Mouse (Mus musculus): ENCODE data around the gene Eef1akmt3. TPM values are rescaled to one million over a fixed set of nuclear protein-coding genes. Genes with fewer than 3 reads are reported as not detected.

Gene Eef1akmt3
- polyA plus RNA-seq, 1 experiment from 2014 or later, result 0.07 TPM

DNA sequence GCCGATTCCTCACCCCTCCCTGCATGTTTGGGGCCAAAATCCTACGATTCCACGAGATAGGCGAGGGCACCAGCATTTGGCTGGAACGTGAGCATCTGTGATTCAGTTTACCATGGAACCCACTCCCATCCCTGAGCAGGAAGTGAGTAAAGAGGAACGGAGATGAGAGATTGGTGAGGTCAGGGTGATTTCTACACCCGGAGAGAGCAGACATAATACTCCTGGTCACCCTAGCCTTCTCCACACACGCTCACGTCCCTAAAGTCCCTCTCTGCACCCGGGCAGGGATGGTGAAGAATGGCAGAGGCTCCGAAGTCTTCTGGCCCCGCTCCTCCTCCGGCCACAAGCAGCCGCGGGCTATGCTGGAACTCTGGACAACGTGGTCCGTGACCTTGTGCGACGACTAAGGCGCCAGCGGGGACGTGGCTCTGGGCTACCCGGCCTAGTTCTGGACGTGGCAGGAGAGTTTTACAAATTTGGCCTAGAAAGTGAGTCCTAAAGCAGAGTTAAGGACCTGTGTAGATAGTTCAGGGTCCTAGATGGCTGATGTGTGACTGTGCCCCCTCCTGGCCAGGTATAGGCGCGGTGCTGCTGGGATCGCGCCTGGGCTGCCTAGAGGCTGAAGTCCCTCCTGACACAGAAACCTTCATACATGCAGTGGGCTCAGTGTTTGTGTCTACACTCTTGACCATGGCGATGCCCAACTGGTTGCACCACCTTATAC, 8.2 kb upstream of the Eef1akmt3 start:
- H3K4me2 ChIP-seq, result peak overlapping the region; percentile 26
- peaks cover 73% of the 10 kb centered on the region for H3K27me3 ChIP-seq
- no peak for DNase-seq
- no peak overlapping the region for H3K9ac ChIP-seq
- peak; percentile 27; the same call in 1 of the 2 replicates for ATAC-seq (ENCODE audit: low read depth)
- H3K36me3 ChIP-seq, result peaks cover 11% of the 10 kb centered on the region
- H3K9me3 ChIP-seq (replicated peaks), result no peaks in the 10 kb centered on the region
- peak overlapping the region; percentile 18 for H3K4me3 ChIP-seq (replicated peaks)
- peaks cover 10% of the 10 kb centered on the region for H3K4me1 ChIP-seq (replicated peaks)
- no peak overlapping the region for H3K27ac ChIP-seq
- WGBS (ENCODE audit: insufficient replicate concordance), result 4% methylated on average over 29 of the region's 29 CpGs

DNA sequence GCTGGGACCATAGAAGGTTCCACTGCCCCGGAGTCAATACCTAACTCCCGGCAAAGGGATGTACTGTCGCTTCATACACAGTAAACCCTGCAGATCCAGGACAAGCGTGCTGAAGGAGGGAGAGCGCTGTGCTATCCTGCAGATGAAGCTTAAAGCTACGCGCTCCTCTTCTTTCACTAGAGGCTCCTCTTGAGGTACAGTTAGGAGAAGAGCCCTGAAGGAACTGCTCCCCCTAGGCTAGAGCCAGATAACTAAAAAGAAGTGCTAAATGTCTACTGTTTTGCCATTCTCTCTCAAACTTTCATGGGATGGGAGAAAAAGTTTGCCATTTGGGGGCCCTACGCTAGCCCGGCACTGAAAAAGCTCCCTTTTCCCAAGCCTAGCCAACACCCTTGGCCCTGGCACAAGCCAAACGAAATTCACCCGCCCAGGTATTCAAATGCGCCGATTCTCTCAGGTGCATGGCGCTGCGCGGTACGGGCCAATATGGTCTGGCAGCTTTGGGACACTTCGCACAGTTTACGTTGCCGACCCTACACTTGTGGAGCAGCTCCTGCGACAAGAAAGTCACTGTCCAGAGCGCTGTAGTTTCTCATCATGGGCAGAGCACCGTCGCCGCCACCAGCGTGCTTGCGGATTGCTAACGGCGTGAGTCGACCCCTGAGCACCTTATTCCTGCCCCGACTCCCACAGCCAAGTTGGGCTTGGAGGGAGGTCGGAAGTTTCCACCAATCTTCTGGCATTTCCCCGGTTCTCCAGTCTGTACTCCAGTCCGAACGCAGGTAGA, 7.5 kb upstream of the Eef1akmt3 start:
- peaks cover 10% of the 10 kb centered on the region for H3K4me1 ChIP-seq (replicated peaks)
- ATAC-seq (ENCODE audit: low read depth) (no peak), DNase-seq (no peak)
- H3K9me3 ChIP-seq (replicated peaks), result no peaks in the 10 kb centered on the region
- H3K27ac ChIP-seq, result no peak overlapping the region
- peaks cover 65% of the 10 kb centered on the region for H3K27me3 ChIP-seq
- H3K9ac ChIP-seq, result no peak overlapping the region
- peaks cover 15% of the 10 kb centered on the region for H3K36me3 ChIP-seq
- H3K4me2 ChIP-seq, result peak overlapping the region; percentile 26; the same call in 1 of the 2 replicates
- peak overlapping the region; percentile 18; the same call in 1 of the 2 replicates for H3K4me3 ChIP-seq (replicated peaks)
- WGBS (ENCODE audit: insufficient replicate concordance), result 8% methylated on average over 35 of the region's 35 CpGs

DNA sequence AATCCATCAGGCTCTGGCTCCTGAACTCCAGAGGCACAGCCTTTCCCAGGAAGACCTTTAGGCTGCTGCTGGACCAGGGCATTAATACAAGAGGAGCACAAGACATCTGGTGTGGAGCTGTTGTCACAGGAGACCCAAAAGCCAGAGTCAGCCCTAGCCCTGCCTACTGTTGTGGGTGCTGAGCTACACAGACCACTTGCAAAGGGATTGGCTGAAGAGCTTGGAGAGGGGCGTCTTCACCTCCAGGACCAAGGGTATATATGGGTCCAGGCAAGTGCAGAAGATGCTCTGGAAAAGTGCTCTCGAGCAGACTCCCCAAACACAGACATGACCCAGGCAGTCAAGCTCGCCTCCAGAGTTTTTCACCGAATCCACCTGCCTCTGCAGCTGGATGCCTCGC, 6.6 kb upstream of the Eef1akmt3 start, which contains the start of gene Cyp27b1:
TSS of gene Cyp27b1 (plus strand) at position 297 of the 400 bp plus-strand sequence.
- Histone ChIP-seq H3K27me3 (peaks cover 57% of the 10 kb centered on the region), H3K27ac (no peak within 1 kb of the TSS), H3K9me3 (replicated peaks) (no peaks in the 10 kb centered on the region), H3K4me3 (replicated peaks) (peak within 1 kb of the TSS; percentile 18; the same call in 1 of the 2 replicates), H3K4me2 (0 out of 2 replicates have a peak within 1 kb of the TSS, but pooled peaks have one; percentile 26), H3K36me3 (peaks cover 23% of the 10 kb centered on the region), H3K9ac (no peak within 1 kb of the TSS), H3K4me1 (replicated peaks) (peaks cover 14% of the 10 kb centered on the region)
- 34% methylated on average over 5 of the region's 5 CpGs for WGBS (ENCODE audit: insufficient replicate concordance)
- ATAC-seq (ENCODE audit: low read depth) (no peak), DNase-seq (no peak)

DNA sequence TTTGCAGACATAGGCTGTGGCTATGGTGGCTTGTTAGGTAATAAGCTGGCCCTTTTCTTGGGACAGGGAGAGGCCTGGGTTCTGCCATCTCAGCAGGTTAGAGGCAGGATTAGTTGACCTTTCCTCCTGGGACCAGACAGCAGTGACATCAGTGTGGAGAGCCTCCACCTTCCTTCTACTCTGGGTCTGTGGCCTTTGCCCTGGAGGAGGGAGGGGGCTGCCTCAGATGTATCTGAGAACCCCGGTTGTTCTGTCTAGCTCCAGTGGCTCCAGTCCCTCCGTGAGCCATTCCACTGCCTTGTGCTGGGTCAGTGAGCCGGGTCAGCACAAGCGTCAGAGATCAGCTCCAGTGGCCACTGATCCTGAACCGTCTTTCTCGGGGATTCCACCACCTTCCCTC, 1.9 kb upstream of the Eef1akmt3 start:
- Histone ChIP-seq H3K27me3 (peaks cover 44% of the 10 kb centered on the region), H3K9me3 (replicated peaks) (no peaks in the 10 kb centered on the region), H3K4me1 (replicated peaks) (peaks cover 28% of the 10 kb centered on the region), H3K4me3 (replicated peaks) (no peak overlapping the region; the same call in 1 of the 2 replicates), H3K36me3 (peaks cover 23% of the 10 kb centered on the region), H3K27ac (no peak overlapping the region), H3K9ac (peak overlapping the region; percentile 70; the same call in 1 of the 2 replicates), H3K4me2 (peak overlapping the region; percentile 94)
- 81% methylated on average over 6 of the region's 6 CpGs for WGBS (ENCODE audit: insufficient replicate concordance)
- no peak for DNase-seq
- no peak for ATAC-seq (ENCODE audit: low read depth)

DNA sequence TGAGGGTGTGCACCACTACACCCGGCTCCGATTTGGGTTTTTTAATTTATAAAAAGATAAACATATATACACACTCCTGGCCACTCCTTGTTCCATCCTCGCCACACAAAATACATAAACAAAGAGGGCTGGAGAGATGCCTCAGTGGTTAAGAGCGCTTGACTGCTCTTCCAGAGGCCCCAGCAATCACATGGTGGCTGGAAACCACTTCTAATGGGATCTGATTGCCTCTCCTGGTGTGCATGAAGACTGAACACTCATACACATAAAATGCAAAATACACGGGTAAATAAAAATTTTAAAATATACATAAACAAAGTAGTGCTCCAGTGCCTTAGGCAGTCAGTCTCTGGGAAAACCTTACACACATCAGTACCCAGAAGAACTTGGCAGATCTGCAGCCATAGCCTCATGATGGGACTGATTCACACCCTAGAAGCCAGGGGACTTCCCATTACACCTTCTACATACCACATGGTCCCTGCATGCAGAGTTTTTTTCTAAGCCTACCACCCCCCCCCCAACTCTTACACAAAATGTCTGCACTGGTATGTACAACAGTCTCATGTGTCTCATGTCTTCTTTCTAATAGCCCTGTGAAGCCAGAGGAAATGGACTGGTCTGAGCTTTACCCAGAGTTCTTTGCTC, 1.3 kb upstream of the Eef1akmt3 start:
- DNase-seq (no peak), ATAC-seq (ENCODE audit: low read depth) (no peak)
- Histone ChIP-seq H3K27ac (no peak overlapping the region), H3K4me2 (peak overlapping the region; percentile 94), H3K9me3 (replicated peaks) (no peaks in the 10 kb centered on the region), H3K9ac (peak overlapping the region; percentile 70), H3K4me3 (replicated peaks) (peak overlapping the region; percentile 78), H3K4me1 (replicated peaks) (peaks cover 28% of the 10 kb centered on the region), H3K27me3 (peaks cover 42% of the 10 kb centered on the region), H3K36me3 (peaks cover 23% of the 10 kb centered on the region)
- 11% methylated on average over 5 of the region's 5 CpGs for WGBS (ENCODE audit: insufficient replicate concordance)

DNA sequence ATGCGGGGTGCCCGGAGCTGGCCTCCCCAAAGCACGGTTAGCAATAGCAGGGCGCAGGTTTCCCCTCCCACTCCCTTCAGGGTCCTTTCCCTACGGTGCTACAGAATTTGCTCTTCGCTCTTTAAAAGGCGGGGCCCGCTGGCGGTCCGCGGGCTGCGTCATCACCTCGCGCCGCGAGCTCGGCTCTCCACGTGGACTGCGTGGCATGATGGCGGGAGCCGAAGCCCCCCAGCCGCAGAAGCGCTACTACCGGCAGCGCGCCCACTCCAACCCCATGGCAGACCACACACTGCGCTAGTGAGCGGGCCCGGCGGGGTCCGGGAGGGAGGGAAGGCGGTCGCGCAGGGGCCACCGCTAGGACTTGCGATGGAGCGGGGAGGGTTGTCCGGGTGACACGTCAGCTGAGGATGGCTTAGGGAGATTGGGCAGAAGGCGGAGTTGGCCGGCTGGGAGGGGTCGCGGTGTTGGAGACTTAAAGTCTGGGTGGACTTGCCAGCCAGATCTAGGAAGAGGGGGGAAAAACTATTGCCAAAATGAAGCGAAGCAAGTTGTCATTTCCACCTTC, 543 bp upstream of the Eef1akmt3 start:
- peak overlapping the region; percentile 78 for H3K4me3 ChIP-seq (replicated peaks)
- peaks cover 43% of the 10 kb centered on the region for H3K27me3 ChIP-seq
- H3K9me3 ChIP-seq (replicated peaks), result no peaks in the 10 kb centered on the region
- H3K4me2 ChIP-seq, result peak overlapping the region; percentile 94
- no peak overlapping the region; the same call in 1 of the 2 replicates for H3K27ac ChIP-seq
- H3K36me3 ChIP-seq, result peaks cover 23% of the 10 kb centered on the region
- H3K9ac ChIP-seq, result peak overlapping the region; percentile 70
- ATAC-seq (ENCODE audit: low read depth) (peak; percentile 78), DNase-seq (peak; percentile 78)
- under 1% methylated on average over 44 of the region's 44 CpGs for WGBS (ENCODE audit: insufficient replicate concordance)
- peaks cover 28% of the 10 kb centered on the region for H3K4me1 ChIP-seq (replicated peaks)

DNA sequence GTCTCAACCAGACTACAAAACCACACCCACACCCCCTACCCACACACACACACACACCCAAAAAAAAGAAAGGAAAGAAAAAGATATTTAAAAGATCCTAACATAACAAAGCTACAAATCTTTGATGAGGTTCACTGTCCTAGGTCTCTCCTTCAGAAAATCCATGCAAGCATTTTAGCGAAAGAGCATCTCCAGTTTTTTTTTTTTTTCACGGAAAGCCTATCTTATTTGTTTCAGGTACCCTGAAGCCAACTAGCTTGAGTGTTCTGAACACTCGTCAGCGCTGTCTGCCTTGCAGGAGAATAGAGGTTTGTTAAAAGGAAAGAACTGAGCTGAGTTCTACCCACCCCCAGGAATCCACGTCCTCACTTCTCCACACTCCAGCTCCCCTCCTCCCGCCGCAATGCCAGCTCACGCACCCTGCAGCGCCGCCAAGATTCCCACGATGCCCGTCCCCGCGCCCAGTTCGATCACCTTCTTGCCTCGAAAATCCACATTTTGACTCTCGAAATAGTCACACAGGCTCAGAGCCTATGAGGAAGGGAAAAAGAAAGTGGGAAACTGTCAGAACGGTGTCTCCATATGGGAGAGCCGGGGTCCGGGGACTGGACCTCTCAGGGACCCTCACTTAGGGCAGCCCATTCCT, 621 bp downstream of the Eef1akmt3 start:
- ATAC-seq (ENCODE audit: low read depth) (no peak), DNase-seq (no peak)
- Histone ChIP-seq H3K9ac (peak overlapping the region; percentile 70), H3K4me1 (replicated peaks) (peaks cover 28% of the 10 kb centered on the region), H3K4me2 (peak overlapping the region; percentile 94), H3K4me3 (replicated peaks) (peak overlapping the region; percentile 78), H3K9me3 (replicated peaks) (no peaks in the 10 kb centered on the region), H3K36me3 (peaks cover 23% of the 10 kb centered on the region), H3K27ac (no peak overlapping the region), H3K27me3 (peaks cover 52% of the 10 kb centered on the region)
- WGBS (ENCODE audit: insufficient replicate concordance), result 3% methylated on average over 20 of the region's 20 CpGs

DNA sequence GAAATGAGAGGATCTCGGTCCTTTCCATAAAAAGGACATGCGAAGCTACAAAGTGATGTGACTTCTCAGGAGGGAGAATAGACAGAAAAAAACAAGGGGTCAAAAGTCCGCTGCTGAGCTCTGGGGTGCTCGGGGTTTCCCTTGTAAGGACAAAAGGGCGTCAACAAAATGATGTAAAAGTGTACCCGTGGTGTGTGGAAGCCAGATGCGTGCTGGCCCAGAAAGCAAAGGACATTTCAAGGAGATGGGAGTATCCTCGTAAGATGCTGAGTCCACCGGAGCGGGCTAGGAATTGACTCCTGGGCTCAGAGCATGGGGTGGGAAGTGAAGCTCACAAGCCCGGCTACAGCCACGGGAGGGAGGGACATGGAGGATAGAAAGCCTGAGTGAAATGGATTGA, 3.7 kb downstream of the Eef1akmt3 start:
- Histone ChIP-seq H3K9ac (no peak overlapping the region), H3K9me3 (replicated peaks) (no peaks in the 10 kb centered on the region), H3K36me3 (no peaks in the 10 kb centered on the region), H3K4me3 (replicated peaks) (no peak overlapping the region), H3K27me3 (peaks cover 52% of the 10 kb centered on the region), H3K4me1 (replicated peaks) (peaks cover 21% of the 10 kb centered on the region), H3K27ac (no peak overlapping the region), H3K4me2 (no peak overlapping the region)
- WGBS (ENCODE audit: insufficient replicate concordance), result 64% methylated on average over 12 of the region's 12 CpGs
- ATAC-seq (ENCODE audit: low read depth) (no peak), DNase-seq (no peak)

DNA sequence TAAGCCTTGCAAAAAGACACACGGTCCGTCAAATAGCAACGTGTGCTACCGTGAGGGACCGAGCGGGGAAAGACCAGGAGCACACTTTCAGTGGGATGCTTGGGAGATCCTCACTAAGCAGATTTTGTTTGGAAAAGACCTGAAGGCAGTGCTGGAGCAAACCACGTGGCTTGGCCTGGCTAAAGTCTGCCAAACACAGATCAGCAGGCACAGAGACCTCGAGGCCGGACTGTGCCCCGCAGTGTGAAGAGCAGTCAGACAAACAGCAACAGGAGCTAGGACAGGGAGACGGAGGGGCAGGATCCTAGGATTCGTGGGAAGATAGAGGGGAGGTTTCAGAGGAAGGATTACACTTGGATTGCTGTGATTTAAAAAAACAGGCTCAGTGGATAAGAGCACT, 5.0 kb downstream of the Eef1akmt3 start:
- no peak overlapping the region for H3K9ac ChIP-seq
- no peak for ATAC-seq (ENCODE audit: low read depth)
- peaks cover 48% of the 10 kb centered on the region for H3K27me3 ChIP-seq
- 71% methylated on average over 12 of the region's 12 CpGs for WGBS (ENCODE audit: insufficient replicate concordance)
- no peaks in the 10 kb centered on the region for H3K36me3 ChIP-seq
- no peak overlapping the region for H3K4me3 ChIP-seq (replicated peaks)
- H3K4me1 ChIP-seq (replicated peaks), result peaks cover 8% of the 10 kb centered on the region
- no peak for DNase-seq
- H3K4me2 ChIP-seq, result no peak overlapping the region
- no peaks in the 10 kb centered on the region for H3K9me3 ChIP-seq (replicated peaks)
- no peak overlapping the region for H3K27ac ChIP-seq

DNA sequence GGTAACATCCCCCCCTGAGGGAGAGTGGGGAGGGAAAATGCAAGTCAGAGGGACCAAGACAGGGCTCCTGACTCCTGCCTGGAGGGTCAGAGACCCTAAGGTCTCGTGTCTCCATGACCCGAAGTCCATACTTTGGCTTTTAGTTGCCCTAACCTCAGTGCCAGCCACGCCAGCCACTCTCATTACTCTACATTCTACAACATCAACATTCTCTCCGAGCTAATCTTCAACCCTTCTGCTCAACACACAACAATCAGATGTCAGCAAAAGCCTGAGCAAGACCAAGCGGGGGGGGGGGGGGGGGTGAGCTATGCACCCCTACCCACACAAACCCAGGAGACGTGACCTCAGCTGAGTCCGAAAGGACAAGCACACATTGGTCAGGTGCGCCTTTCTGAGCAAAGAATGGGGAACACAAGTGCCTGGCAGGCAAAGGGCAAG, 8.0 kb downstream of the Eef1akmt3 start:
- H3K4me2 ChIP-seq, result no peak overlapping the region
- no peaks in the 10 kb centered on the region for H3K9me3 ChIP-seq (replicated peaks)
- no peak for DNase-seq
- ATAC-seq (ENCODE audit: low read depth), result no peak
- H3K27me3 ChIP-seq, result peaks cover 18% of the 10 kb centered on the region
- no peak overlapping the region for H3K27ac ChIP-seq
- no peak overlapping the region for H3K9ac ChIP-seq
- peaks cover 11% of the 10 kb centered on the region for H3K36me3 ChIP-seq
- WGBS (ENCODE audit: insufficient replicate concordance), result 59% methylated on average over 8 of the region's 8 CpGs
- H3K4me1 ChIP-seq (replicated peaks), result peaks cover 13% of the 10 kb centered on the region
- H3K4me3 ChIP-seq (replicated peaks), result no peak overlapping the region

All from liver, embryonic 13.5 days (tissue).